Mouse (Mus musculus) ES-CJ7 (cell line): Measurements from ENCODE around the gene Gm36210.
"Not testable (repeated sequence)": the region's sequence is repeated elsewhere in the genome, so short reads cannot be mapped to it uniquely, and the experiment has no call there.

Experiments used
- DNase-seq: peaks from one replicate; pipeline ENCODE4 v3.0.0; 2011; ENCODE audit warnings: low read depth, low spot score

Gm36210 gene

DNA sequence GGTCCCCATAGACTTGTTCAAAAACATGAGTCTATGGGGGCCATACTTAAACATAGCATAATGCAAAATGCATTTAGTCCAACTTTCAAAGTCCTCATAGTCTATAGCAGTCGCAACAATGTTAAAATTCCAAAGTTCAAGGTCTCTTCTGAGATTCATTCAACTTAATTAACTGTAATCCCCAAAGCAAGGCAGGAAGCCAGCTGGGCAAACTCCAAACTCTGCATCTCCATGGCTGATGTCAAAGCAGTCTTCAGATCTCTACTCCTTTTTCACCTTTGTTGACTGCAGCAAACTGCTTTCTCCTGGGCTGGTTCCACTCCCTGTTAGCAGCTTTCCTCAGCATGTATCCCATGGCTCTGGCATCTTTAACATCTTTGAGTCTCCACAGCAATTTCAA, 27.3 kb downstream of the Gm36210 start:
- DNase-seq: not testable (repeated sequence)

DNA sequence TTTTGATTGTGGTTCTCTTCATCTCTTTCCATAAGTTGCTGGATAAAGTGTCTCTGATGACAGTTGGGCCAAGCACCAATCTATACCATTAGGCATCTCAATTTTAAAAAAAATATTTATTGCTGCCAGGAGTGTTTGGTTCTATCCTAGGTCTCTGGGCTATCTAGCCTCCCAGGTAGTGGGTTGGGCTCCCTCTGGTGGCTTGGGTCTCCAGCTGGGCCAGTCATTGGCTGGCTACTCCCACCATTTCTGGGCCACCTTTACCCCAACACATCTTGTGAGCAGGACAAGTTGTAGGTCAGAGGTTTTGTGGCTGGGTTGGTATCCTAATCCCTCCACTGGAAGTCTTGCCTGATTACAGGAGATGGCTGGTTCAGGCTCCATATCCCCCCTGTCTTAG, 28.1 kb downstream of the Gm36210 start:
- no peak for DNase-seq

DNA sequence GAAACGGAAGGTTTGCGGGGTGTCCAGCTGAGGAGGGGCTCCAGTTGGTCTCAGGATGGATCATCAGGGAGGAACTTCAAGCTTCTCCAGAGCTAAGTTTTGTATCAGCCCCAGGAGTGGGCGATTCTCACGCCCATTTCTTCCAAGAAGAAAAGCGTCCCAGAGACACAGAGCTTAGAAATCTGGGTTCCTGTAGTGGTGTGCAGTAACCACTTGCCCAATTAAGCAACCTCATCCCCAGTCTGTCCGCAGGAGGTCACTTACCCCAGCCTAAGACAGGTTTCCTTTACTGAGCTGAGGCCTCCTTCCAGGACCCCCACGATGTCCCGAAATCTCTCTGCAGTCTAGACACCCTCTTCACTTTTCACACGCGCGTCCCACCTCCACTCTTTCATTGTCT, 29.1 kb downstream of the Gm36210 start:
- no peak for DNase-seq

DNA sequence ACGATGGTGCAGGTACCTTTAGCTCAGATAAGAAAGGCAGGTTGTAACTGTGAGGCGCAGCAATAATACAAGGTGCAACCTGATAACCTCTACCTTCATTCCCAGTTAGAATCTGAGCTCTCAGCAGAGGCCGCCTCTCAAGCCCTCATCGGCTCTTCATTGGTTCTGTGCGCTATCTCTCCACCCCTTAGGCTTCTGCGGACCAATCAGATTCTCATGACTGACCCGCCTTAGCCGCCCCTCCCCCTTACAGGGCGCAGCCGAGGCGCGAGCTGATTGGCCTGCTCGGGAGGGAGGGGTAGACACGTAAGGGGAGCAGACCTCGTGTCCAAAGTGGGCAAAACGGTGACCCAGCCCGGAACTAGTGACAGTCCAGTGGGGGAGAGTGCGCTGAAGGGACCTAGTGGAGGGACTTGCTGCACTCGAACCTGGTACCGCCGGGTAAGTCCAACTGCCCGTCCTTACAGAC, 29.5 kb downstream of the Gm36210 start, which contains the start of gene Isoc2a:
Gene Isoc2a (plus strand): TSS at position 401 of the 469 bp plus-strand sequence.
- peak; percentile 96 for DNase-seq

DNA sequence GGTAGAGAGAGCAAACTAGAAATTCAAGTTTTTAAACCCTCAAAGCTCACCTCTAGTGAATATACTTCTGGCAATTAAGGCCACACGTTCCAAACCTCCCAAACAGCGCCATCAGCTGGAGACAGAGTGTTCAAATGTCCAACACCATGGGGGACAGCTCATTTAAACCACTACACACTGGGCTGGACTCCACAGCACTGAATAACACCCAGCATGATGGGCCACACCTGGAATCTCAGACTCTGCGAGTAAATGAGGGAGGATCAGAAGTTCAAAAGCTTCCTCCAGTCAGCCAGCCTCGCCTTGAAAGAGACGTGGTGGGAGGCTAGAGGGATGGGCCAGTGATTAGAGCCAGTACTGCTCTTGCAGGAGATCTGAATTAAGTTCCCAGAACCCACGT, 36.2 kb downstream of the Gm36210 start, which contains the start of gene Isoc2b:
Gene Isoc2b (minus strand): TSS at position 126 of the 400 bp plus-strand sequence.
- peak; percentile 72 for DNase-seq

DNA sequence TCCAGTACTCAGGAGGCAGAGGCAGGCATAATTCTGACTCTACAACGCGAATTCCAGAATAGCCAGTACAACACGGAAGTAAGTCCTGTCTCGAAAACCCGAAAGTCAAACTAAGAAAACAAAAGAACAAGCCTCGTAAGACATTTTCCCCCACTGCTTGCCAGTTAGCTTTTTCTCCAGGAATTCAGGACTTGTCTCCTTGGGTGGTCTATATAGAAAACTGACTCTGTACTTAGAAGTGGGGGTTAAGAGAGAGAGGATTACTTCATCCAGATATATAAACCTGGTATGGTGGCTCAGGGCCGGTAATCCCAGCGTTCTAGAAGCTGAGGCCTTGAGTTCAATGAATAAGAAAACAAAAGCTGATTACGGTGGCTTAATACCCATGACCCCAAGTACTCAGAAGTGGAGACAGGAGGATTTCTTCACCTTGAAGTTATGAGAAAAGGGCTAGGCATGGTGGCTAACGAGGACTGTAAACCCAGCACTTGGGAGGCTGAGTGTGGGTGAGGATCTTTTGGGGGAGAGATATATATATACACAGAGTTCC, 39.6 kb downstream of the Gm36210 start:
- DNase-seq: no peak

DNA sequence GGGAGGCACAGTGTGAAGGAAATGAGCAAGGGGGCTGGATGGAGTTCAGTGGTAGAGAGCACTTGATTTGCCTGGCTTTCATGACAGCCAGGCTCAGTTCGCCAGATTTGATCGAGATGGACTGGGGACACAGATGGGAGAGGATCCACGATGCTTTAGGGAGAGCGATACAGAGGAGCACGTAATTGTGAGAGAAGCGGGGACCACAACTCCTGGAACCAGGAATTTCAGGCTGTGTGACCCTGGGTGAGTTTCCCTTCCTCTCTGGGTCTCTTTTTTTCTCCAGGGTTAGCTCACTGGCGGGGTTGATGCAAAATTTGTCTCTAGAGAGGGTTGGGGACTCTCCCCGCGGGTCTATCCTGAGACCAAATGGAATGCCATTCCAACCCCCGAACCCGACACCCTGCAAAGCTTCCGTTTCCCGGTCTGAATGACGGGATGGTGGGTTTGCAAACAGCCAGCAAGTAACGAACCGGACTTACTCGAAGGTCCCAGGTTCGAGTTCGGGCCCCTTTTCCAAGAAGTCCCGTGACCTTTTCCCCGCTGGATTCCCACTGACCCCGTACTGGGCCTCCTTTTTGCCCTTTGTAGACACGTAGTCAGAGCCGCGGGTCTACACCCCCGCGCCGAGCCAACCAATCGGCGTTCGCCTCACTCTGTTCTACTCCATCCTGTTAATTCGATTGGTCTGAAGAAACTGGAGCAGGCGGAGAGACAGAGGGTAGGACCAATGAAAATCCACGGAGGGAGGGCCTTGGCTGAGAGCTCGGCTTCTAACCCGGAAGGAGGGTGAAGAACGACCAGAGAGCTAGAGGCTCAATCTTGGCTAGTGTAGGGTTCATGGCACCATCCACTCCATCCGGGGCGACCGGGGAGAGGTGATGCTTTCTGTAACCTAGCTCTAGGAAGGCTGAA, 40.5 kb downstream of the Gm36210 start:
- peak; percentile 97 for DNase-seq

DNA sequence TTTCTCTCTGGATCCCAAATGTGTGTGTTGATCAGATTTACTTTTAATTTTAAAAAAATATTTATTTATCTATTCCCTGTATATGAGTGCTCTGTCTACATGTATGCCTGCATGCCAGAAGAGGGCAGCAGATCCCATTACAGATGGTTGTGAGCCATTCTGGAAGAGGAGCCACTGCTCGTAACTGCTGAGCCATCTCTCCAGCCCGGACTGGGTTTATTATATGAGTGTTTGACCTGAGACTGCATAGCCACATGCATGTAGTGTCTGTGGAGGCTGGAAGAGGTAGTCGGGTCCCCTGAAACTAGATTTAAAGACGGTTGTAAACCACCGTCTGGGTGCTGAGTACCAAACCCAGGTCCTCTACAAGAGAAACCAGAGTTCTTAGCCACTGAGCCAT, 41.2 kb downstream of the Gm36210 start:
- peak; percentile 72 for DNase-seq

DNA sequence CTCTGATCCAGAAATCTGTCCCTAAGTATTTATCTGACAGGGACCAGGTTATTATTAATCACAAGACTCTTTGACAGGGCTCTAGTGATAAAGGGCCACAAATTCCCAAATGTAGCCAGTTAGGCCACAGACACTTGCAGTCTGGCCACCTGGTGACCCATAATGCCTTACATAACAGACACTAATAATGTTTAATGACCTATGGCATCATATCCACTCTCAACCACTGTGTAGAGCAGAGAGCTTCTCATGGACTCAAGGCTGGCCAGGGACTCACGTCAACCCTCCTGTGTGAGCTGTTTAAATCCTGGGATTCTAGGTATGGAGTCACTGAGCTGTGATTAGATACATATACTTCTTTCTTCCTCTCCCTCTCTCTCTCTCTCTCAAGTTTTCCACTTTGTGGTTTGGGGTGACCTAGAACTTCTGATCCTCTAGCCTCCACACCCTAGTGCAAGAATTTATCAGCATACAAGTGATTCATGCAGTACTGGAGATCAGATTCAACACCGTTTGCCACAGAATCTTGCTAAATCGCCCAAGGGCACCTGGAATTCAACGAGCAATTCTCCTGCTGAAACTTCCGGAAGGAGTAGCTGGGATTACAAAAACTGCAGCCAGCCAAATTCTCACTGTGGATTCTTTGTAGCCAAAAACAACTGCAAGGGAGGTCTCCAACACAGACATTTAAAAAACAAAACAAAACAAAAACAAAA, 42.0 kb downstream of the Gm36210 start:
- no peak for DNase-seq

DNA sequence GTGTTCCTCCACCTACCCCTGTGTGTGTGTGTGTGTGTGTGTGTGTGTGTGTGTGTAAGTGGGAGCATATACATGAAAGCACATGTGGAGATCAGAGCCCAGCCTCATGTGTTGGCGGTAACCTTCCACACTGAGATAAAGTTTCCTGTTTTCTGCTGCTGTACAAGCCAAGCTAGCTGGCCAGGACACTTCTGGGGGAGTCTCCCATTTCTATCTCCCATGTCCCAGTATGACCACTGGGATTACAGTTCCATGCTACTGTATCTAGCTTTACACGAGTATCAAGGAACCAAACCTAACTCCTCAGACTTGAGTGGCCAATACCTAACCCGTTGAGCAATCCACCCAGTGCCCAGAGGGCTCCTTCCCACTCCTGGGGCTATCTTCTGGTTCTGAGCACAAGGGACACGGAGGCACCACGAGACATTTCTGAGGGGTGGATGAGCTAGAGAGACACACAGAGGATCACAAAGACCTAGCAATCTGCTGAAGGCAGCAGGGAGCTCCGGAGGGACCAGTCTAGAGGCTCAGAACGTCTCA, 42.7 kb downstream of the Gm36210 start:
- DNase-seq: no peak

DNA sequence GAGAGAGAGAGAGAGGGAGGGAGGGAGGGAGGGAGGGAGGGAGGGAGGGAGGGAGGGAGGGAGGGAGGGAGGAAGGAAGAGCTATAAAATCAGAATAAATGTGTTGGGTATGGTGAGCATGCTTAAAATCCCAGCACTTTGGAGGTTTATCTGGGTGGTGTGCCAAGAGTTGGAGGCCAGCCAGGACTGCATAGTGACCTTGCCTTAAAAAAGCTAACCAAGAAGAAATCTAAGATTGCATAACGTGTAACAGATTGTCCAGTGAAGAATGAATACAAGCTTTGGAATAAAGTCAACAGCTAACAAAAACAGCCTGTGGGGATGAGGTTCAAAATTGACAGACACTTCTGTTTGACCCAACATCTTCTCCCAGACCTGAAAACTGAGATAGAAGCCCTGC, 43.3 kb downstream of the Gm36210 start:
- no peak for DNase-seq

DNA sequence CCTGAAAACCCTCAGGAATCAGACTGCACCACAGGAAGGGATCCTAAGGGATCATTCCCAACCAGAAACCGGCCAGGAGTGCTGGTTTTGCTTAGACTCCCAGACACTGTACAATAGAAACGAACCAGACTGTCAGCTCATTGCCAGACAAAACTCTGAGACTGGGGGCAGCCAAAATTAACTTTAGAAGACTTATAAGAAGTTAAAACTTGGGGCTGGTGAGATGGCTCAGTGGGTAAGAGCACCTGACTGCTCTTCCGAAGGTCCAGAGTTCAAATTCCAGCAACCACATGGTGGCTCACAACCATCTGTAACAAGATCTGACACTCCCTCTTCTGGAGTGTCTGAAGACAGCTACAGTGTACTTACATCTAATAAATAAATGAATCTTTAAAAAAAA, 45.4 kb downstream of the Gm36210 start:
- DNase-seq: not testable (repeated sequence)

DNA sequence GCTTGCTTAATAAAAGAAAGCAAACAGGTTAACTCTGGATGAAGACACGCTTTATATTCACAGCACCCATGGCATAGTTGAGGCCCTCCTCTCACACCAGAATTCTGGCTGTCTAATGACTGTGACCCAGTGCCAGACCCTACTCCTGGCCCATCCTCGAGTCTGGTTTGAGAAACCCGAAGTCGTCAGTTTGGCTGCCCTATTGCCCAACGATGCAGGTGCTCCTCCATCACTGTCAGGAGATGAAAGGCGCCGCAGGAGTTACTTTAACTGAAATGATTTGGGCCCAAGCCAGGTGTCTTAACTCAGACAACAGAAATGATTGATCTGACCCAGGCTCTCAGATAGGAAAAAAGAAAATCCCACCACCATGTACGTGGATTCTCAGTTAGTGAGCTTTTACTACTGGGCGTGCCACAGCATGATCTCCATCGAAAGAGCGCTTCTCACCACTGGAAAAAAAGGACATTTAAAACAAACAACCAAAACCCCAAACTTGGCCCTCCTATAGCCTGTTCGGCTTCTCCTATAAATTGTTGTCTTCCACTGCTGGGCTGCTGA, 46.8 kb downstream of the Gm36210 start:
- DNase-seq: no peak

DNA sequence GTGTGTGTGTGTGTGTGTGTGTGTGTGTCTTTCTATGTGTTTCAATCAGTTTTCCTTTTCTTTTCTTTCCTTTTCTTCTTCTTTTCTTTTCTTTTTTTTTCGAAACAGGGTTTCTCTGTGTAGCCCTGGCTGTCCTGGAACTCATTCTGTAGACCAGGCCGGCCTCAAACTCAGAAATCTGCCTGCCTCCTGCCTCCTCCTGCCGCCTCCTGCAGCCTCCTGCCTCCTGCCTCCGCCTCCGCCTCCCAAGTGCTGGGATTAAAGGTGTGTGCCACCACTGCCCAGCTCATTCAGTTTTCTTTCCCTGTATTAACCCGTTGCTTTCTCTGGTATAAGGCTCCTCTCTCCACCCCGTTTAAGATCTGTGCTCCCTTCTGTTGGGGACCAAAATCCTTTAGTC, 49.0 kb downstream of the Gm36210 start:
- DNase-seq: no peak

DNA sequence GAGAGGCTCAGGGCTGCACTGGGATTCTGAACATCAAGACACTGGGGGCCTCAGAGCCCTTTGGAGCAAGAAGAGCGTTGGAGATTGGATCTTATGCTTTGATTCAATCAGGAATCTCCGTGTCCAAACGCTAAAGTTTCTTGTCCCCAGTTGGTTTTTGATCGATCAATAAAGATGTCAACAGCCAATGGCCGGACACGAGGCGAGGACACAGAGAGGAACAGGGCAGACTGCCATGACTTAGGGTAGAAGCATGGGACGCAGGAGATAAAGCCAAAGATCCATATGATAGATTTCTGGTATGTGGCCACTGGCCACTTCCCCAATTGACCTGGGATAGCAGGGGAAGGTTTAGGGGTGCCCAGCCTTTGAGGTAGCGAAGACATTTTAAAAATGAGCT, 49.8 kb downstream of the Gm36210 start:
- DNase-seq: no peak

DNA sequence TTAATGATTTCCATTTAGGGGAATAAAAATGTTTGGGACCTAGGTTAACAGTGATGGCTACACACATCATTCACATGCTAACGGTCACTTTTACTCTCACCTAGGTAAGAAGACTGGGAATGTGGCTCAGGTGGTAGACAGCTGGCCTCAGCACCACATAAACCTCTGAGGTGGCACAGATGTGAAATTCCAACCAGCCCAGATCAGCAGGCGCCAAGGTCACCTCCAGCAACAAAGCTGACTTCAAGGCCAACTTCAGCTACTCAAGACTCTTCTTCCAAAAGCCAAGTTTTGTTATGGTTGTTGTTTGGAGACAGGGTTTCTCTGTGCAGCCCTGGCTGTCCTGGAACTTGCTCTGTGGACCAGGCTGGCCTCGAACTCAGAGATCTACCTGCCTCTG, 52.7 kb downstream of the Gm36210 start:
- DNase-seq: no peak

DNA sequence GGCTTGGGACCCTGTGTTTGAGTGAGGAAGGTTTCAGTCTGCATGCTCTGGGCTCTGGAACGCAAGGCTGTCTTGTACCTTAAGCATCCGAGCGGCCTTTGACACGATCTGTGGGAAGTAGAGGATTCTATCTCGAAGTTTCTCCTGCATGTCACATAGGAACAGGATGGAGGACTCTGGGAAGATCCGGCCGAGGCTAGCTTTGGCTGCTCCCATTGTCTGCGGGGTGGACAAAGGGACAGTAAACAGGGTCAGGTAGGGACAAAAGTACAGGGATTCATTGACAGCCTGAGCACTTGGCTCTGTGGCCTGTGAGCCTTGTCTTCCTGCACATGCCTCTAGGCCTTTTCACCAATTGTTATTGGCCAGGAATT, 55.0 kb downstream of the Gm36210 start:
- no peak for DNase-seq

DNA sequence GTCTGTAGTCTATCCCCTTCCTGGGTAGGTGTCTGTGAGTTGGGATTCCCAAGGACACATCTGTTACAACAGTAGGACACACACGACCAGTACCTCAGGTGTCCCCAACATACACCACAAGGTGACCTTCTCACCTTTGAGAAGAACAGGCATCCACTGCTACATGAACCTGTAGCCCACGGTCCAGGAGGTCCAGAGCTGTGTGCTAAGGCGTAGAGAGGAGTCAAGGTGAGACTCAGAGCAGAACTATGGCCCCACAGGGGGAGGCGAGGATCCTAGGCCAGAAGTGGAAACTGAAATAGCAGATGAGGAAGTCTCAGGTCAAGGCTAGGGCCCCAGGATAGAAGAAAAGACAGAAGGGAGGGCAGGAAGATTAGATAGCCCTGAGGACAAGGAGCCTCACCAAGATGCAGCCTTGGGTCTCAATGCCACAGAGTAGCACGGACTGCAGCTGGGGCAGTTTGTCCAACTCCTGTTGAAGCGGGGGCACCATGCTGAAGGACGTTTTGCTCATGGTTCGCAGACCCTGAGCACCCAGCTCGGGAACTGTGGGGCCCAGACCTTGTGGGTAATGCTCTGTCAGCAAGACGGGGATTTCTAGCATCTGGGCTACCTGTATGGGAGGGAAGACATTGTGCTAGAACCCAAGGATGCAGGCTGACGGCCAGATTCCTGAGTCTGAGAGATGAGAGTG, 55.5 kb downstream of the Gm36210 start:
- DNase-seq: no peak

DNA sequence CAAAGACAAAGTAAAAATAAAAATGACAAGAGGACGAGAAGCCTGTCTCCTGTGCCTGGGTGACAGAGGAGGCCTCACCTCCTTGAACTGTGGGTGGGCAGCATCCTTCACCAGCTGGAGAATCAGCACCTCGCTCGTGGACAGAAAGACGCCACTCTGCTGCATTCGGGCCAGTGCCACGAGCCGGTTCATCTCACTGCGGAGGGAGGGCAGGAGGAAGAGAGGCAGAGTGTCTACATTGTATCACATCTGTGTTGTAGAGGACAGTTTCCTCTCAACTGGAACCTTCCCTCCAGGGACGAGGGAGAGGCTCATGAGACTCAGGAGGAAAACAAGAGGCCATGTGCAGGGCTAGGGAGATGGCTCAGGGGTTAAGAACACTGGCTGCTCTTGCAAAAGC, 56.9 kb downstream of the Gm36210 start:
- DNase-seq: no peak
